13 mouse cellular contexts compared by ENCODE assay signal in the genomic region with DNA sequence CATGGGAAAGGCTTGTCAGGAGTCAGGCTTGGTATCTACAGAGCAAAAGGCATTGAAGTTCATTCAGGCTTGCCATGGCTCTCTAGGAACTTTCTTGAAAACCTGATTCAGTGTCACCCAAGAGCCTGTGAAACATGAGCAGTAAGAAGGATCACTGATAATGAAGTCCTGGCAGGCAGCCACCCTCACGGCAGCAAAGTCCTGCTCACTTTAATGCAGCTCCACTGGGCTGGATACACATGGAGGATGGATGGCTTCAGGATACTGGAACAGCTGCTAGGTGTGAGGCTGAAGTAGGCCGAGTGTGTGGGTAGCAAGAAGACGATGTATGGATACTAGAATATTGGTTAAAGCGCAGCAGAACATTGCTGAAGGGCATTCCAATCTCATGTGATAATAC.
DNase-seq lines count a peak whose midpoint lies in the region; ATAC-seq and TF ChIP-seq lines count a peak whose summit lies in the region.
"Had no signal": no experiment of that assay in that cellular context is flagged by ENCODE, and none has a peak within 500 bp of the region (broad histone marks: within the 10 kb centered on the region; RNA-seq: fewer than 3 reads in every experiment).

No protein-coding gene starts in this region.

- H3K4me3 ChIP-seq in kidney, postnatal 0 days (replicated peaks; ENCODE audit: low read depth, low read length): no peak overlapping the region

- no peak for TF ChIP-seq CTCF in kidney, postnatal 0 days (IDR thresholded peaks at IDR 0.05; ENCODE audit: low read depth)

- 55% methylated on average over 4 of the region's 4 CpGs for WGBS in kidney, postnatal 0 days

- no peak overlapping the region for H3K27ac ChIP-seq in kidney, postnatal 0 days
- H3K27ac ChIP-seq: macrophage had no signal

- peak; percentile 5 to 22 for DNase-seq in cerebellum, postnatal 25 days
- DNase-seq in cerebellum, adult 9-10 months: no peak
- DNase-seq in kidney, postnatal 0 days (ENCODE audit: low spot score): peak; percentile 1
- DNase-seq in kidney, postnatal 14 days: no peak
- peak; percentile 3 for DNase-seq in ovary, postnatal 36 days (ENCODE audit: low spot score)
- no peak for DNase-seq in ovary, adult 18-20 months (ENCODE audit: low spot score)
- peak; percentile 14 for DNase-seq in right cerebral cortex, postnatal 14 days
- no peak for DNase-seq in lung, postnatal 4 days
- DNase-seq: adrenal gland, adult 8-10 months; cerebellum, adult 18-20 months; gastrocnemius, postnatal 25 days; thymus, postnatal 25 days had no signal

- no peaks in the 10 kb centered on the region for H3K27me3 ChIP-seq in kidney, postnatal 0 days (ENCODE audit: insufficient read depth, low read length)

- H3K4me2 ChIP-seq in kidney, postnatal 0 days (ENCODE audit: low read length): no peak overlapping the region

- no peak overlapping the region for H3K9ac ChIP-seq in kidney, postnatal 0 days (ENCODE audit: low read depth, low read length)

- H3K36me3 ChIP-seq in kidney, postnatal 0 days (ENCODE audit: insufficient read depth, low read length): no peaks in the 10 kb centered on the region

- ATAC-seq in kidney, postnatal 0 days (replicated peaks; ENCODE audit: low FRiP score, low read depth): no peak

- no peaks in the 10 kb centered on the region for H3K9me3 ChIP-seq in kidney, postnatal 0 days (replicated peaks; ENCODE audit: low read length)

- H3K4me1 ChIP-seq in kidney, postnatal 0 days (replicated peaks; ENCODE audit: insufficient read depth, low read length): no peaks in the 10 kb centered on the region

Comparison
In these comparisons a context has a peak if more than half of its experiments do, and no peak if none do; other contexts are left out.
1. DNase-seq: peak in cerebellum, postnatal 25 days (2 of 2), kidney, postnatal 0 days (single experiment), ovary, postnatal 36 days (single experiment) and right cerebral cortex, postnatal 14 days (single experiment); none in cerebellum, adult 9-10 months (single experiment), kidney, postnatal 14 days (single experiment), ovary, adult 18-20 months (single experiment) and lung, postnatal 4 days (0 of 2).